Mouse (Mus musculus) heart, postnatal 0 days (tissue): Measurements from ENCODE around the gene Colgalt2.

Source experiments
- CTCF ChIP-seq: IDR thresholded peaks from 2 replicates; pipeline ENCODE4 v1.5.1; 2016; ENCODE audit warnings: antibody characterized with exemption, control low read depth, low read depth
- EP300 ChIP-seq: IDR thresholded peaks from 2 replicates; pipeline ENCODE4 v1.6.1; 2016; ENCODE audit warnings: antibody characterized with exemption, low read depth

DNA sequence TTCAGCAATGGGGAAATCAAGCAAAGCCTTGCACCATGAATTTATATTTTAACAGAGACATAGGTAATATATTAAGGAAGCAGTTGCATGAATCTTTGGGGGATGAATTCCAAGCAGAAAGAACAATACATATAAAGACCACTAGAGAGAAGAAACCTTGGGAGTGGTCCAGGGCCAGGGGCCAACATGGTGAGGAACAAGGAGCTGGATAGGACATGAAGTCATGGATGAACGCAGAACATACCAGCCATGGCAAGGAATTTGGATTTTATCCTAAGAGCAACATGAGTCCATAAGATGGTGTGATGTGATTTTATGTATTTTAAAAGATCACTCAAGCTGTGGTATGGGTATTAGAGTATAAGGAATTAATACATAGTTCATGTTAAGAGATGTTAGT is 92.6 kb downstream of the Colgalt2 start:
- no peak for TF ChIP-seq EP300
- TF ChIP-seq CTCF = no peak
